Mouse (Mus musculus): ENCODE results near the gene Gm3285. TPM values are rescaled to one million over a fixed set of nuclear protein-coding genes. Genes with fewer than 3 reads are reported as not detected.

The Gm3285 gene
- polyA plus RNA-seq, 1 experiment from 2014 or later, result not detected

DNA sequence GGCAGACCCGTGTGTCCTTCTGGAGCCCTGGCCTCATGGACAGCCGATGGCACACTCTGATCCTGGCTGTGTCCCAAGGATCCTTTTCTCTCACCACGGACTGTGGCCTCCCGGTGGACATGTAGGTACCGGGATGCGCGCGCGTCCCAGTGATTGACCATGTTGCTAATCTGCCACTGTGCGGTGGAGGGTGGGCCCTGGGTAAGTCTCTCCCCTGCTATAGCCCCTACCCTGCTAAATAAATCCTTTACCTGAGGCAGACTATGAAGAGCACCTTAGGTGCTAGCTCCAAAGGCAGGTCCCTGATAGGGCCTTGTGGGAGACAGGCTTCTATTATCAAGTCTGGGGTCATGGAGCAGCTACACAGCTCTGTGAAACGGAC is 3.0 kb downstream of the Gm3285 start:
- Histone ChIP-seq H3K36me3 (no peaks in the 10 kb centered on the region), H3K4me1 (replicated peaks) (peaks cover 16% of the 10 kb centered on the region), H3K4me3 (peak overlapping the region; percentile 39), H3K9me3 (no peaks in the 10 kb centered on the region), H3K27ac (0 out of 2 replicates have a peak overlapping the region, but pooled peaks have one; percentile 4), H3K27me3 (ENCODE audit: insufficient read depth, poor library complexity, severe bottlenecking) (no peaks in the 10 kb centered on the region)
- 45% methylated on average over 11 of the region's 11 CpGs for WGBS
- DNase-seq (ENCODE audit: low spot score), result no peak

DNA sequence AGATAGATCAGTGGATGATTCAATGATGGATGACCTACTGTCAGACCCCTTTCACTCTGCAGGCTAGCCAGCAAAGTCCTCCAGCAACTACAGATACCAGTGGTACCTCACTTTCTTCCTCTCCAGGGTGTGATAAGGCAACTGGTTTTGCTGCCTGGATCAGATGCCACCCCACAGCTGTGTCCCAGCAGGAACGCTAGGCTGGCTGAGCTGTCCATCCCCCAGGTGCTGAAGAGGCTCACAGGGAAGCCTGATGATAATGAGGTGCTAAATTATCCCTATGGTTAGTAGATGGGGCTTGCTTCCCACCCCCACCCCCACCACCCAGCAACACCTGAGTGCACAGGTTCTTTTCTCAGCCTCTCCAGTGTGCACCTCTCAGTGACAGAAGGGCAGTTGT is 5.8 kb downstream of the Gm3285 start:
- no peak for DNase-seq (ENCODE audit: low spot score)
- 33% methylated on average over 1 of the region's 1 CpGs for WGBS
- H3K4me1 ChIP-seq (replicated peaks), result peaks cover 16% of the 10 kb centered on the region
- no peaks in the 10 kb centered on the region for H3K27me3 ChIP-seq (ENCODE audit: insufficient read depth, poor library complexity, severe bottlenecking)
- H3K9me3 ChIP-seq, result no peaks in the 10 kb centered on the region
- H3K27ac ChIP-seq, result no peak overlapping the region
- no peak overlapping the region for H3K4me3 ChIP-seq
- H3K36me3 ChIP-seq, result no peaks in the 10 kb centered on the region

- H3K36me3 ChIP-seq, result no peaks in the 10 kb centered on the region
These were observed 7.9 kb downstream of the Gm3285 start for GRCm38 (mm10) chr10:77869651-77870050.

GRCm38 (mm10) chr10:77878985-77879384 is 17.2 kb downstream of the Gm3285 start:
- H3K9me3 ChIP-seq, result no peaks in the 10 kb centered on the region
- peak; percentile 17 for DNase-seq (ENCODE audit: low spot score)
- H3K27me3 ChIP-seq (ENCODE audit: insufficient read depth, poor library complexity, severe bottlenecking), result no peaks in the 10 kb centered on the region
- 59% methylated on average over 6 of the region's 6 CpGs for WGBS
- no peak overlapping the region for H3K4me3 ChIP-seq
- no peak overlapping the region for H3K27ac ChIP-seq
- no peaks in the 10 kb centered on the region for H3K36me3 ChIP-seq
- H3K4me1 ChIP-seq (replicated peaks), result no peaks in the 10 kb centered on the region

More at GRCm38 (mm10) chr10:77869651-77870050, 7.9 kb downstream of the Gm3285 start:
- Histone ChIP-seq H3K4me1 (replicated peaks) (peaks cover 8% of the 10 kb centered on the region), H3K27ac (no peak overlapping the region), H3K9me3 (no peaks in the 10 kb centered on the region), H3K27me3 (ENCODE audit: insufficient read depth, poor library complexity, severe bottlenecking) (no peaks in the 10 kb centered on the region), H3K4me3 (no peak overlapping the region)
- WGBS, result 91% methylated on average over 7 of the region's 7 CpGs
- DNase-seq (ENCODE audit: low spot score), result no peak

- Histone ChIP-seq H3K27me3 (ENCODE audit: insufficient read depth, poor library complexity, severe bottlenecking) (no peaks in the 10 kb centered on the region), H3K4me3 (no peak overlapping the region), H3K27ac (no peak overlapping the region), H3K4me1 (replicated peaks) (no peaks in the 10 kb centered on the region), H3K9me3 (no peaks in the 10 kb centered on the region), H3K36me3 (no peaks in the 10 kb centered on the region)
- WGBS, result 75% methylated on average over 3 of the region's 3 CpGs
- DNase-seq (ENCODE audit: low spot score), result no peak
These were observed 18.5 kb downstream of the Gm3285 start for GRCm38 (mm10) chr10:77880305-77880704.

DNA sequence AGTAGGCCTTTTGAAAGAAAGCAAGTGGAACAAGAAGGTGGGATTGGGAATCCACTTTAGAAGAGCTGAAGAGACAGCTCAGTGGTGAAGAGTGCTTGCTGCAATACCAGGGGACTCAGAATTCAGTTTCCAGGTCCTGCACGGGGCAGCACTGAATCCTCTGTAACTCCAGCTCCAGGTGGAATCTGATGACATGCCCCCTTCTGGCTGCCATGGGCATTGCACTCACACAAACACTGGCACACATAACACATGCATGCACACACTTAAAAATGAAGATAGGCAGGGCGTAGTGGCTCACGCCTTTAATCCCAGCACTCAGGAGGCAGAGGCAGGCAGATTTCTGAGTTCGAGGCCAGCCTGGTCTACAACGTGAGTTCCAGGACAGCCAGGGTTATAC is 20.8 kb downstream of the Gm3285 start:
- H3K4me1 ChIP-seq (replicated peaks), result no peaks in the 10 kb centered on the region
- 88% methylated on average over 5 of the region's 5 CpGs for WGBS
- H3K4me3 ChIP-seq, result no peak overlapping the region
- no peak overlapping the region for H3K27ac ChIP-seq
- H3K27me3 ChIP-seq (ENCODE audit: insufficient read depth, poor library complexity, severe bottlenecking), result no peaks in the 10 kb centered on the region
- no peak for DNase-seq (ENCODE audit: low spot score)
- H3K9me3 ChIP-seq, result no peaks in the 10 kb centered on the region
- no peaks in the 10 kb centered on the region for H3K36me3 ChIP-seq

DNA sequence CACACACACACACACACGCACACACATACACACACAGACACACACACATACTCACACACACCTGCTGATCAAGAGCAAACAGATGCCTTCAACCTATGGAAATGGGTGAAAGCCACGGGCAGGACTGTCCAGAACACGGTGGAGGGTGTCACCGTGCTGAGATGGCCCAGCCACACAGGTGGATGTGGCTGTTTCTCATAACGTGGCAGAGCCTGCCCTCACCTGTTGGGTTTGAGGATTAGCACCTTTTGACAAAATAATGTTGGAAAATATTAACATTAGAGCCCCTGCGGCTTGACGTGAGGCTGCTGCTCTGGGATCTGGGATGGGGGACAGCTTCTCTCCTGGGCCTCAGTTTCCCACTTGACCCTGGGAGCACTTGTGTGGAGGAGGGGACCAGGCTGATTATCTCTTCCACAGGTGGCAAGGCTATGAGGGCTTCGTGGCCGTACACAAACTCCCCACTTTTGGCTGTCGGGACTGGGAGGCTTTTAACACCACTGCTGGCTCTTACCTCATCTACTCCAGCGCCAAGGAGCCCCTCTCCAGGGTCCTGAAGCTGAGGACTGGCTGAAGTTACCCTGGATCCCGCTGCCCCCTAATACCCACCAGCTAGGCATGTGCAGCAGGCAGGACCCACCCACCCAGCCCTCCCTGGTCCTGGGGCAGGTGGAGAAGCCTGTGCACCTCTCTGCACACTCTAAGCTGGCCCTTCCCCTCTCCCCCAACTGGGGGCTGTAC is 24.4 kb downstream of the Gm3285 start:
- Histone ChIP-seq H3K9me3 (peaks cover 6% of the 10 kb centered on the region; the same call in 1 of the 2 replicates), H3K4me3 (no peak overlapping the region), H3K27me3 (ENCODE audit: insufficient read depth, poor library complexity, severe bottlenecking) (no peaks in the 10 kb centered on the region), H3K4me1 (replicated peaks) (no peaks in the 10 kb centered on the region), H3K36me3 (no peaks in the 10 kb centered on the region), H3K27ac (no peak overlapping the region)
- WGBS, result 59% methylated on average over 12 of the region's 12 CpGs
- DNase-seq (ENCODE audit: low spot score), result peak; percentile 20

GRCm38 (mm10) chr10:77890987-77891565 is 29.3 kb downstream of the Gm3285 start:
- no peak for DNase-seq (ENCODE audit: low spot score)
- H3K9me3 ChIP-seq, result peaks cover 6% of the 10 kb centered on the region; the same call in 1 of the 2 replicates
- no peaks in the 10 kb centered on the region for H3K36me3 ChIP-seq
- 85% methylated on average over 8 of the region's 8 CpGs for WGBS
- no peak overlapping the region for H3K27ac ChIP-seq
- H3K27me3 ChIP-seq (ENCODE audit: insufficient read depth, poor library complexity, severe bottlenecking), result no peaks in the 10 kb centered on the region
- H3K4me3 ChIP-seq, result no peak overlapping the region
- no peaks in the 10 kb centered on the region; the same call in 1 of the 2 replicates for H3K4me1 ChIP-seq (replicated peaks)

DNA sequence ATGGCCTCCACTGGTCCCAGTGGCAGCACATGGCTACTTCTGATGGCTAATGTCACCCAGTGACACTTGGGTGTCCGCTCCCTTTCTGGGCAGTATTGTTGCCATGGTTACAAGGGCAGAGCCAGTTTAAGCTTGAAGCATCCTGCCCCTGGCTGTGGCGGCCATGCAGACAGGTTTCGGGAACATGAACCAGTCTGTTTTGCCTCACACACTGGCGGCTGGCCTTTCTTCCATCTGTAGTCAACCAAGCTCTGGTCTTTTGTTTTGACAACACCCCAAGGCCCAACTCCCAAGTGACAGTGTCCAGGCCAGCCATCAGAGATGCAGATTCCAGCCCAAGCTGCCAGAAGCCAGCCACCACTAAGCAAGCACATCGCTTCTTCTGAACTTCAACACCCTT is 33.8 kb downstream of the Gm3285 start:
- H3K9me3 ChIP-seq, result no peaks in the 10 kb centered on the region
- no peak overlapping the region for H3K27ac ChIP-seq
- no peak for DNase-seq (ENCODE audit: low spot score)
- H3K4me1 ChIP-seq (replicated peaks), result no peaks in the 10 kb centered on the region; the same call in 1 of the 2 replicates
- peaks cover 8% of the 10 kb centered on the region for H3K27me3 ChIP-seq (ENCODE audit: insufficient read depth, poor library complexity, severe bottlenecking)
- WGBS, result 60% methylated on average over 5 of the region's 5 CpGs
- no peak overlapping the region for H3K4me3 ChIP-seq
- no peaks in the 10 kb centered on the region for H3K36me3 ChIP-seq

- DNase-seq (ENCODE audit: low spot score), result no peak
- peaks cover 27% of the 10 kb centered on the region for H3K4me1 ChIP-seq (replicated peaks)
- H3K36me3 ChIP-seq, result no peaks in the 10 kb centered on the region
- peaks cover 25% of the 10 kb centered on the region for H3K27me3 ChIP-seq (ENCODE audit: insufficient read depth, poor library complexity, severe bottlenecking)
- 84% methylated on average over 7 of the region's 7 CpGs for WGBS
- H3K9me3 ChIP-seq, result no peaks in the 10 kb centered on the region
- no peak overlapping the region for H3K4me3 ChIP-seq
- no peak overlapping the region for H3K27ac ChIP-seq
These were observed 38.4 kb downstream of the Gm3285 start for GRCm38 (mm10) chr10:77900126-77900525.

DNA sequence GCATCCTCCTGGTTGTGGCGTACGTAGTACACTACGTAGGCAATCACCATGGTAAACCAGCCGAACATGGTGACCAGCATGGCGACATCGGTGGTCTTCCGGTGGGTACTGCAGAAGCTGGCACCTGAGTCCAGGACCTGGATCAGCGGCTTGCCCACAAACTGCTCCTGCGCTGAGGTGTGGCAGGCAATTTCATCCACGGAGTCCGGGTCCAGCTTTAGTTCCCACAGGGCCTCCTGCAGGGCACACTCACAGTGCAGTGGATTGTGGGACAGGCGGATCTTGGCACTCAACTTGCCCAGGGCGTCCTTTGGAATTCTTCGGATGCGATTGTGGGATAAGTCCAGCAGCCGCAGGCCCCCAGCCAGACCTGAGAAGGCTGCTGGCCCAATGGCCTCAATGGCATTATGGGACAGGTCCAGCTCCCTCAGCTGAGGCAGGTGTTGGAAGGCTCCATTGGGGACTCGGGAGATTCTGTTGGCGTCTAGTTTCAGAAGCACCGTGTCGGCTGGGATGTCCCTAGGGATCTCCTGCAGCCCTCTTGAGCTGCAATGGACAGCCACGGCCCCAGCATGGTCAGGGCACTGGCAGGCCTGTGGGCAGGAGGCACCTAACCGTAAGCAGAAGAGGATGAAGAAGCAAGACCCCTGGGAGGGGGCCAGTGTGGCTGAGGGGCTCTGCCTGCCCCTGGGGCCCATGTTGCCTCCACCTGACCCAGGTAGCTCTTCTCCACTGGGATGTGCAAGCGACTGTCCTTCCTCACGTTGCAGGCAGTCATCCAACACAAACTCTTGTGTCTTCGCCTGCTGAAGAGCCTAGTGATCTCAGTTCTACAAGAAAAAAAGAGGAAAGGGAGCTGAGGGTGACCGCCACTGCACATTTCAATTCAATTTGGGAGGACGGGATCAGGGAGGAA is 39.4 kb downstream of the Gm3285 start:
- no peak overlapping the region for H3K27ac ChIP-seq
- WGBS, result 87% methylated on average over 27 of the region's 27 CpGs
- DNase-seq (ENCODE audit: low spot score), result no peak
- H3K4me3 ChIP-seq, result peak overlapping the region; percentile 72
- H3K4me1 ChIP-seq (replicated peaks), result peaks cover 27% of the 10 kb centered on the region
- H3K27me3 ChIP-seq (ENCODE audit: insufficient read depth, poor library complexity, severe bottlenecking), result peaks cover 25% of the 10 kb centered on the region
- 0 out of 2 replicates have a peak, but pooled peaks cover 4% of the 10 kb centered on the region for H3K9me3 ChIP-seq
- H3K36me3 ChIP-seq, result no peaks in the 10 kb centered on the region

GRCm38 (mm10) chr10:77901871-77902210 is 40.1 kb downstream of the Gm3285 start:
- Histone ChIP-seq H3K4me3 (peak overlapping the region; percentile 72), H3K36me3 (no peaks in the 10 kb centered on the region), H3K27ac (peak overlapping the region; percentile 84), H3K27me3 (ENCODE audit: insufficient read depth, poor library complexity, severe bottlenecking) (peaks cover 25% of the 10 kb centered on the region), H3K4me1 (replicated peaks) (peaks cover 27% of the 10 kb centered on the region), H3K9me3 (0 out of 2 replicates have a peak, but pooled peaks cover 4% of the 10 kb centered on the region)
- 2% methylated on average over 14 of the region's 14 CpGs for WGBS
- no peak for DNase-seq (ENCODE audit: low spot score)

Measured in hindbrain, embryonic 10.5 days (tissue).